Mouse (Mus musculus) testis, adult 10 weeks (tissue): ENCODE data around the gene Sltm. TPM values are rescaled to one million over a fixed set of nuclear protein-coding genes. Genes with fewer than 3 reads are reported as not detected.

ENCODE experiments used
- polyA plus RNA-seq: library from polyadenylated mRNA; stranded (reverse); fragments of 350-450 nt; fragmentation: Illumina TruSeq; extraction: RNeasy Lipid Tissue Mini Kit (QIAGEN cat#74804); gene quantifications from one replicate; pipeline ENCODE4 v1.2.3, GENCODE M21; 2014; ENCODE audit warnings: low read depth, low replicate concordance

The Sltm gene
- 221 TPM for polyA plus RNA-seq

DNA sequence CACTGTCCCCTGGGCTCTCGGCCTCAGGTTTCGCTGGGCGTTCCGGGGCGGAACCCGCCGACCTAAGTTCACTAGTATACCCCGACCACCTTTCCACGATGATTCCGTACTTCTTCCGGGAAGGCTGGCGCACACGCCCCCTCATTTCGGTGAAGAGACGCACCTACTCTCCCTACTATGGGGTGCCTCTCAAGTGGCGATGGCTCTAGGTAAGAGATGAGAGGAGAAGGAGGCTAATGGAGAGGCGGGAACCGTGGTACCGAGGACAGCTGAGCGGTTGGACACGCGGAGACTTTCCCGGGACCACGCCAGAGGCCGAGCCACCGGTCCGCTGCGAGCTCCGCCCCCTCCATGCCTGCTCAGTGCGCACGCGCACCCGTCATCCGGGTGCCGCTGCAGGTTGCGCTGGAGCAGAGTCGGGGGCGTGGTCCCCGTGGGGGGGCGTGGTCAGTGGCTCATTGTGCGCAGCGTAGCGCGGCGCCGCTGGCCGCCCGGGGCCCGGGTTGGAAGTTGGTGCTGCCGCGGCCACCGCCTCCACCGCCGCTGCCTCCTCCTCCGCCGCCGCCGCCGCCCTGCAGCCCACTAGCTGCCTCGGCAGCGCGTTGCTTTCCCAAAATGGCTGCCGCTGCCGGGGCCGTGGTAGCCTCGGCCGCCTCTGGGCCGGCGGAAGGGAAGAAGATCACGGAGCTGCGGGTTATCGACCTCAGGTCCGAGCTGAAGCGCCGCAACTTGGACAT lies at the start of gene Sltm:
TSS of gene Sltm (plus strand) at position 450 of the 737 bp plus-strand sequence.

DNA sequence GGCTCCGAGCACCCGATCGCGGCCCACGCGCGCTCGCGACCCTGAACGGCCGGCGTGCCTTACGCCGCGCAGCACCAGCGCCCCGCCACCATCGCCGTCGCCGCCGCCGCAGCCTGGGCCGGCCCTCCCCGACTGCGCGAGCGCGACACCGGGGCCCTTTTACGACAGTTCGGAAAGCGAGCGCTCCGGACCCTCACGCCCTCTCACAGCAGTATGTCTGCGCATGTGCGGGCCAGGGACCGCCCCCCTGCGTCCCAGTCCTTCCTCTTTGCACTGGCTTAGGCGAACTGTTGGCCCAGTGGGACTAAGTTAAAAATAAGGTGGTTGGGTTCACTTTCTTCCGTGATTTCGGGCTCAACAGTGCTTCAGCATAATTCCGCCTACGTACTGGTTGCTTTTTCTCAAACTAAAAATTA lies 38.9 kb upstream of the Sltm start, which contains the start of gene Rnf111:
TSS of gene Rnf111 (minus strand) at position 100 of the 416 bp plus-strand sequence.

Other genes starting within 250 kb of the Sltm start
- 103 TPM for gene Ccnb2, start 121.2 kb upstream of the Sltm start, polyA plus RNA-seq
- 23.2 TPM for gene Rnf111, start 39.0 kb upstream of the Sltm start, polyA plus RNA-seq
- not detected for gene Gm10642, start 113.5 kb downstream of the Sltm start, polyA plus RNA-seq
- gene Mindy2, start 114.4 kb downstream of the Sltm start, polyA plus RNA-seq, result 8.1 TPM
- gene Adam10, start 136.2 kb downstream of the Sltm start, polyA plus RNA-seq, result 39.4 TPM